Mouse (Mus musculus) heart, embryonic 14.5 days (tissue): ENCODE data around the gene Rtn4r. TPM values are rescaled to one million over a fixed set of nuclear protein-coding genes. Genes with fewer than 3 reads are reported as not detected.

Source experiments
- ATAC-seq: fragments of 200-750 bp; cut with Nextera tagmentation; 2 replicates; pipeline ENCODE4 v1.8.0; 2017; ENCODE audit warnings: low read depth, moderate TSS enrichment; ENCODE audit not compliant: insufficient number of reproducible peaks, insufficient read depth, low FRiP score
- H3K27ac ChIP-seq, 2 experiments: fragments of 200-500 bp in 1 of 2; fragments of 300-500 bp in 1 of 2; sonication (generic) in 1 of 2; replicated peaks in 1 of 2; 2 replicates each; pipeline ENCODE4 v1.5.1; 2012 to 2014; ENCODE audit warnings: low read depth in 2 of 2, low read length in 2 of 2, control low read depth in 1 of 2, mild to moderate bottlenecking in 1 of 2, mixed read lengths in 1 of 2; ENCODE audit not compliant: control insufficient read depth in 1 of 2, insufficient read depth in 1 of 2
- H3K27me3 ChIP-seq: fragments of 300-500 bp; sonication (generic); 2 replicates; pipeline ENCODE4 v1.6.1; 2014; ENCODE audit warnings: mild to moderate bottlenecking, low read length, control low read depth; ENCODE audit not compliant: control insufficient read depth, insufficient read depth
- H3K36me3 ChIP-seq: fragments of 300-500 bp; sonication (generic); 2 replicates; pipeline ENCODE4 v1.6.1; 2014; ENCODE audit warnings: mild to moderate bottlenecking, control low read depth, low read length, mixed read lengths; ENCODE audit not compliant: control insufficient read depth, insufficient read depth
- H3K4me1 ChIP-seq, 2 experiments: fragments of 200-500 bp in 1 of 2; fragments of 300-500 bp in 1 of 2; sonication (generic) in 1 of 2; 2 replicates each; pipeline ENCODE4 v1.6.1; 2012 to 2014; ENCODE audit warnings: low read length in 2 of 2, control low read depth in 1 of 2, mixed read lengths in 1 of 2; ENCODE audit not compliant: control insufficient read depth in 2 of 2, insufficient read depth in 2 of 2
- H3K4me2 ChIP-seq: fragments of 300-500 bp; sonication (generic); 2 replicates; pipeline ENCODE4 v1.6.1; 2014; ENCODE audit warnings: mild to moderate bottlenecking, low read length
- H3K4me3 ChIP-seq, 2 experiments: fragments of 200-500 bp in 1 of 2; fragments of 300-500 bp in 1 of 2; sonication (generic) in 1 of 2; 2 replicates each; pipeline ENCODE4 v1.5.1; 2012 to 2014; ENCODE audit warnings: low read length in 2 of 2, mild to moderate bottlenecking in 2 of 2, control low read depth in 1 of 2, low read depth in 1 of 2, moderate library complexity in 1 of 2; ENCODE audit not compliant: control insufficient read depth in 1 of 2, insufficient read depth in 1 of 2
- H3K9ac ChIP-seq: fragments of 300-500 bp; sonication (generic); 2 replicates; pipeline ENCODE4 v1.6.1; 2014; ENCODE audit warnings: mild to moderate bottlenecking, low read length
- H3K9me3 ChIP-seq: fragments of 300-500 bp; sonication (generic); 2 replicates; pipeline ENCODE4 v1.6.1; 2016; ENCODE audit warnings: low read length, control low read depth; ENCODE audit not compliant: control insufficient read depth
- WGBS: fragments of 180-500 bp; shearing (Covaris S2); extraction: QIAGEN DNeasy Blood & Tissue Kit; methylation state at CpG from one replicate; pipeline ENCODE4 v1.1.7; 2014; 5-methylcytosine and 5-hydroxymethylcytosine counted together
- polyA plus RNA-seq: library from polyadenylated mRNA; unstranded; fragments of >200 nt; fragmentation: Nextera tagmentation; extraction: Ambion mirVana; gene quantifications from 2 replicates; pipeline ENCODE4 v1.2.1, GENCODE M21; 2014

Rtn4r gene
- polyA plus RNA-seq, 1 experiment from 2014 or later: 1.00 TPM

DNA sequence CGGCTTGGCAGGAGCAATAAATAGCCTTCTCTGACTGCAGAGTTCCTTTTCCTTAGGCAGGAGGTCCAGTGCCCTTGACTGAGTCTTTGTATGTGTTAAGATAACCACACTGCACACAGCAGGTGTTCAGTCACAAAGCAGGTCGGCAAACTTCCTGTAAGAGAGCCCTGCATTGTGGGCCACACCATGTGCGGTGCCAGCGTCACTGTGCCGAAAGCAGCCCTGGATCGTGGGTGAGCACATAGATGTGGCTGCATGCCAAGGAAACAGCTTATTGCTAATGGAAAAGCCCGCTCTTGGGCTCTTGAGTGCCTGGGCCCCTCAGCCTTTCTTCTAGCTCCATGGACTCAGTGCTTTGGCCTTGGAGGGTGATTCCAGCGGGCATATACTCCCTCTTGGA, 16.8 kb downstream of the Rtn4r start:
- Histone ChIP-seq H3K9me3 (no peaks in the 10 kb centered on the region), H3K4me3 (no peak overlapping the region), H3K4me1 (peaks cover 11 to 16% of the 10 kb centered on the region in 2 experiments), H3K27ac (peak overlapping the region in 1 of 2 experiments; percentile 48; a peak in 2 of 4 replicates), H3K9ac (0 out of 2 replicates have a peak overlapping the region, but pooled peaks have one; percentile 36), H3K27me3 (peaks cover 10% of the 10 kb centered on the region), H3K4me2 (no peak overlapping the region), H3K36me3 (no peaks in the 10 kb centered on the region)
- ATAC-seq: no peak; the same call in 1 of the 2 replicates
- WGBS: 32% methylated on average over 8 of the region's 8 CpGs

DNA sequence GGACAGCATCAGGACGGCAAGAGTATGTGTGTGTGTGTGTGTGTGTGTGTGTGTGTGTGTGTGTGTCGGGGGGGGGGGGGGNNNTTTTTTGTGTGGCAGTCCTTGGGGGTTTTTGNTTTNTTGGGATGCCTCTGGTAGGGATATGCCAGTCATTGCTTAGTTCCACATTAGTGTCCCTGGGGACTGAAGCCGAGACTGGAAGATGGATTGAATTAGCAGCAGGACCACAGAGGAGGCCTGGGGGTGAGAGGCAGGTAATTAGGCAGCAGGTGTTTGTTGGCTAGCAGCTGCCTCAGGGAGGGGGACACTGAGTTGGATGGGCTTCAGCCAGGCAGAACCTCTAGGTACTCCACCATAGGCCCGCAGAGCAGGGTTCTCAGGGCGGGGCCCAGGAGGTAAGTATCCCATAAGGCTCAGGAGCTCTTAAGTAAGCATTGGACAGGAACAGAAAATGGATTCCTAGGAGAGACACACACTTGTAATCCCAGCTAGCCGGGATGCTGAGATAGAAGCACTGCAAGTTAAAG, 18.0 kb downstream of the Rtn4r start:
- 84% methylated on average over 5 of the region's 6 CpGs for WGBS
- no peak for ATAC-seq
- no peak overlapping the region for H3K4me3 ChIP-seq
- H3K27ac ChIP-seq: no peak overlapping the region
- H3K27me3 ChIP-seq: peaks cover 10% of the 10 kb centered on the region
- H3K9me3 ChIP-seq: no peaks in the 10 kb centered on the region
- peaks cover 16% of the 10 kb centered on the region in 2 experiments for H3K4me1 ChIP-seq
- no peaks in the 10 kb centered on the region for H3K36me3 ChIP-seq
- no peak overlapping the region for H3K4me2 ChIP-seq
- no peak overlapping the region for H3K9ac ChIP-seq

DNA sequence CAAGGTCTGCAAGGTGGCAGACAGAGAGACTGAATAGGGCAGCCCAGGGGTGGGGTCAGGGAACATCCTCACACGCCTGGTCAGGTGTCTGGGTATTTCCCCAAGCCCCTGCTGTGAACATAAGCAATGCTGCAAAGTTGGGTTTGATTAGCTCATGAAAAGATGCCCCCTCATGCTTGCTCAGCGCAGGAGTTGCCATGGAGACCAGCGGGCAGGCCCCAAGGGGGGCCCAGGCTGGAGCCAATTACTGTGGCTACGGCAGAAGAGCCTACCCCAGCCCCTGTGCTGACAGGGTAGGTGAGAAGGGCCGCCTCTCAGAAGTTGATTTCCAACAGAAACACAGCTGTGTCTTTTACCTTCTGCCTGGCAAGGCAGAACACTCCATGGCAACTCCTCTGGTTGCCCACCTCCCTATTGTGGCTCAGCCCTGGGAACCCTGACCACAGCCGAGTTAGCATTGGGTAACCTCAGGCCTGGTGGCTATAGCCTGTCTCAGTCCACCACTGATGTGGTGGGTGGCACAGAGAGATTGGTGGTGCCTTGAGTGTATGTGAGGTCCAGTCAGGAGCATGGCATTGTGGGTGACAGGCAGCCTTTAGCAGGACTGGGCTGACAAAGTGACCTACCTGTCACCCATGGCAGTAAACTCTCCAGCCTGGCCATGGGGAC, 20.9 kb downstream of the Rtn4r start:
- Histone ChIP-seq H3K36me3 (no peaks in the 10 kb centered on the region), H3K9me3 (no peaks in the 10 kb centered on the region), H3K4me3 (no peak overlapping the region), H3K4me2 (no peak overlapping the region), H3K9ac (no peak overlapping the region), H3K27me3 (peaks cover 6% of the 10 kb centered on the region; the same call in 1 of the 2 replicates), H3K4me1 (peaks cover 17 to 19% of the 10 kb centered on the region in 2 experiments), H3K27ac (no peak overlapping the region)
- ATAC-seq: no peak
- 44% methylated on average over 6 of the region's 6 CpGs for WGBS

DNA sequence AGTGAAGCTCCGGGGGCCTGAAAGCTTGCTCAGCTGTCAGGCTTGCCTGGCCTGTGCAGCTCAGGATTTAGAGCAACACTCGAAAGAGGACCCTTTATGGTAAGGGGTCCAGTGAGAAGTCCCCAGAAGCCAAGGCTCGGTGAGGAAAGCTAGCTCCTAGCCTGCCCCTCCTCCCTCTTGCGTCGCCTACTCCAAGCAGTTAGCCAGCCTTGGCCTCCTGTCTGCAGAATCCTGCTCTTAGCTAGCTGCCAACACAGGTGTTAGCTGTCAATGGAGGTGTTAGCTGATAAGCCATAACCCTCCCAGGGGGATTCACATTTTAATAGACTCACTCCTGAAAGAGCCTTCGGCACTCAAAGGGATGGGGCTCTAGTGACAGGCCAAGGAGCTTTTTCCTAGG, 21.8 kb downstream of the Rtn4r start:
- 45% methylated on average over 6 of the region's 6 CpGs for WGBS

DNA sequence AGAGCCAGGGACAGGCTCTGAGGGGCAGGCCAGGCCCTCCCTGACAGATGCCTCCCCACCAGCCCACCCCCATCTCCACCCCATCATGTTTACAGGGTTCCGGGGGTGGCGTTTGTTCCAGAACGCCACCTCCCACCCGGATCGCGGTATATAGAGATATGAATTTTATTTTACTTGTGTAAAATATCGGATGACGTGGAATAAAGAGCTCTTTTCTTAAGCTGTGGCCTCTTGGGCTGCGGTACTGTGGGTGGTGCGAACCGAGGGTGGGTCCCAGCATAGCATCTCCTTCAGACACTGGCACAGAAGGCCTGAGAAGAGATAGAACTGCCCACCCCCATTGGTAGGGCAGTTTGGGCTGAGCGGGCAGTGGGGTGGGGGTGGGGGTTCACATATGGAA, 24.7 kb downstream of the Rtn4r start:
- no peak overlapping the region for H3K4me2 ChIP-seq
- no peak for ATAC-seq
- H3K4me3 ChIP-seq: no peak overlapping the region
- H3K9ac ChIP-seq: no peak overlapping the region
- H3K9me3 ChIP-seq: no peaks in the 10 kb centered on the region
- no peak overlapping the region for H3K27ac ChIP-seq
- 90% methylated on average over 12 of the region's 12 CpGs for WGBS
- H3K27me3 ChIP-seq: peaks cover 5% of the 10 kb centered on the region; the same call in 1 of the 2 replicates
- H3K36me3 ChIP-seq: no peaks in the 10 kb centered on the region
- peaks cover 24 to 26% of the 10 kb centered on the region in 2 experiments for H3K4me1 ChIP-seq

More for the DNA sequence above, 21.8 kb downstream of the Rtn4r start:
- no peaks in the 10 kb centered on the region for H3K36me3 ChIP-seq
- H3K9me3 ChIP-seq: no peaks in the 10 kb centered on the region
- H3K4me1 ChIP-seq: peaks cover 18 to 19% of the 10 kb centered on the region in 2 experiments
- H3K27me3 ChIP-seq: peaks cover 6% of the 10 kb centered on the region; the same call in 1 of the 2 replicates
- no peak overlapping the region for H3K27ac ChIP-seq
- H3K4me3 ChIP-seq: no peak overlapping the region
- H3K4me2 ChIP-seq: no peak overlapping the region
- no peak for ATAC-seq
- H3K9ac ChIP-seq: no peak overlapping the region

DNA sequence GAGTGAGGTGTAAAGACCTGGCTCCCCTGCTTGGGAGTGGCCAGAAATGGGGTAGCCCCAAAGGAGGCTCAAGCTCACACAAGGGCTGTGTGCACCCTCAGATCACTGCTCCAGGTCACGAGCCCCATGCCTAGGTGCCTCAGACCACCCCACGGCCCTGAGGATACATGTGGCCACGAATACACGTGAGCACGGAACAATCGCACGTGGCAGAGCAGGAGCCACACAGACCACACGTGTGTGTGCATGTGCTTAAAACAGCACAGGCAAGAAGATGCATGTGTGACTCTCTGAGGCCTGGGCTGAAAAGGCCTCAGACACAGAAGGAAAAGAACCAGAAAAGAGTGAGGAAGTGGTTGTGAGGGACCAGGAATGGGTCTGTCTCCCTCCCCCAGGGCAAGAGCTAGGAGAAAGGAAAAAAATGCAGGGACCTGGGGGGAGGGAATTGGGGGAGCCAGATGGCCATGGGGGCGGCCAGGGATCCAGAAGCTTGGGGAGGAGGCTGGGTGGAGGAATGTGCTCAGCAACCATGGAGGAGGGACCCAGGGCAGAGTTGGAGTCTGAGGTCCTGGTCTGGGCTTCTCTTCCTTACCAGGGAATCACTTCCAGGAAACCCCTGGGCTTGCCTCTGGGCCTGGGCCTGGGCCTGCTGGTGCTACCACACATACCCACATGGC, 25.5 kb downstream of the Rtn4r start:
- Histone ChIP-seq H3K36me3 (no peaks in the 10 kb centered on the region), H3K27ac (no peak overlapping the region), H3K4me3 (no peak overlapping the region), H3K9ac (no peak overlapping the region), H3K4me2 (no peak overlapping the region), H3K27me3 (no peaks in the 10 kb centered on the region), H3K9me3 (no peaks in the 10 kb centered on the region), H3K4me1 (peaks cover 24 to 26% of the 10 kb centered on the region in 2 experiments)
- no peak for ATAC-seq
- 86% methylated on average over 9 of the region's 9 CpGs for WGBS

DNA sequence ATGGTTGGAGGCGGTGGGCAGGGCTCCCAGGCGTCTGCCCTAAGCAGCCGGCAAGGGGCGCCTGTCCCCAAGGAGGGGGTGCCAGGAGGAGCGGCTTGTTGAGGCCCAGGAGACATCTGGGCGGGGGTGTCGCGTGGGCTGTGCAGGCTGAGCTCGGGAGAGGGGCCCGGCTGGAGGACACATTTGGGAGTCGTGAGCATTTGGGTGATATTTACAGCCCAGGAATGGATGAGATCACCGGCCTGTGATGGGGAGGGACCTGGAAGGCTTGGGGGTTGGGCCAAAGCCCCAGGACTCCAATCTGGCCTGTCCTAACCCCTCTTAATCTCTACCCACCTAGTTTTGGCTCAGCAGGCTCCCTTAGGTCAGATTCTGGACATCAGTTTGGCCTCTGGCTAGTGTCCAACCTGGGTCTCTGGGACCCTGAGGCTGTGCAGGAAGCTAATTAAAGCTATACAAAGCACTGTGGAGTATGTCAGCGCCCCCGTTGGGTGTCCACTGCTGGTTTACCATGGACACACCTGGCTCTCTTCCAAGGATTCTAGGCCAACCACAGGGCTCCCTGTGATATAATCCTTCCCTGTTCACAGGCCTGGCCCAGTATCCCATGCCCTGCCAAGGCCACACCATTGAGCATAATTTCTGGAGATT, 27.2 kb downstream of the Rtn4r start:
- Histone ChIP-seq H3K27ac (peak overlapping the region; percentile 25 to 67; a peak in 3 of 4 replicates), H3K27me3 (no peaks in the 10 kb centered on the region)
- ATAC-seq: peak; percentile 41

More for the DNA sequence above, 27.2 kb downstream of the Rtn4r start:
- WGBS: 7% methylated on average over 14 of the region's 14 CpGs
- H3K4me2 ChIP-seq: peak overlapping the region; percentile 32
- no peaks in the 10 kb centered on the region for H3K9me3 ChIP-seq
- H3K9ac ChIP-seq: no peak overlapping the region
- H3K36me3 ChIP-seq: no peaks in the 10 kb centered on the region
- H3K4me3 ChIP-seq: no peak overlapping the region
- H3K4me1 ChIP-seq: peaks cover 18 to 24% of the 10 kb centered on the region in 2 experiments
